Mouse (Mus musculus): ENCODE measurements around the gene Gm10184.
"Not testable (repeated sequence)": the region's sequence is repeated elsewhere in the genome, so short reads cannot be mapped to it uniquely, and the experiment has no call there.

The Gm10184 gene

DNA sequence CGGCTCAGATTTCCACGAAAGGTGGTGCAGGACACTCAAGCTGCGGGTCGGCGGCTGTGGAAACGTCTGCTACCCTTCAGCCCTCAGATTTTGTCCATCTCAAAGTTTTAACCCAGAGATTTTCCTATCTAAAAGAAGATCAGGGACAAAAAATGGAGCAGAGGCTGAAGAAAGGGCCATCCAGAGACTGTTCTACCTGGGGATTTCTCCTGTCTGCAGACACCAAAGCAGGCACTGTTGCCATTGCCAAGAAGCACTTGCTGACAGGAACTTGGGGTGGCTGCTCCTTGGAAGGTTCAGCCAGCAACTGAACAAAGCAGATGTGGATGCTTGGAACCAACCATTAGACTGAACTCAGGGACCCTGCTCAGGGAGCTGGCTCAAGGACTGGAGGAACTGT lies at the start of gene Gm10184:
Gene Gm10184 (minus strand): TSS at position 101 of the 400 bp plus-strand sequence.
- no peak for DNase-seq

DNA sequence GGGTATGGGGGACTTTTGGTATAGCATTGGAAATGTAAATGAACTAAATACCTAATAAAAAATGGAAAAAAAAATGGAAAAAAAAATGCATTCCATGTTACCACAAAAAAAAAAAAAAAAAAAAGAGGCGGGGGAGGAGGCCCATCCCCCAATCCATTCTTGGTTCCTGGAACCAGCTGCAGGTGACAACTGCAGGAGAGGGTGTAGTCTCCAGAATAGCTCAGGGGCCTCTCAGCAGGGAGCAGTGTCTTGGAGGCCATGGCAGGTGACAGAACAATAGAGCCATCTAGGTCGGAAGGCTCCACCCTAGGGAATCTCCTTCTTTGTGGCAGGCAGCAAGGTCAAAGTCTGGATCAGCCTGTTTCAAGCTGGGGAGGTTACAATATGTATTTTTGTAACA lies 23.7 kb upstream of the Gm10184 start:
- no peak for DNase-seq

- DNase-seq, result no peak
Observed at GRCm38 (mm10) chr17:89907686-89908085, 2.6 kb downstream of the Gm10184 start.

DNA sequence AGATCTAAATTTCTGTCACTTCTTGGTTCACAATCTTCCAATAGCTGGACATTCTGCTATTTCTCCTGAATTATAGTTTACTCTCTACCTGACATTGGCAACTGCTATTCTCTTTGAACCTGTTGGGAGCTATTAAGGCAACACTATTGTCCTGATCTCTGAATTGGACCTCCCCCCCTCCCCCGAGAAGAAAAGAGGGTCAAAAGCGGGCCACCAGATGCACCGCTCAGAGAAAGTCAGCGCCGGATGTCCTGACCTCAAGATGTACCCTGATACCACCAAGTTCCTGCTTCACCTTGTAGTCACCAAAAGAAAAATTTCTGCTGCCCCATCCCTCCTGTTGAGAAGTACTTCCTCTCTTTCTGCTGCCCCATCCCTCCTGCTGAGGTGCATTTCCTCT lies 5.5 kb downstream of the Gm10184 start:
- DNase-seq, result not testable (repeated sequence)

DNA sequence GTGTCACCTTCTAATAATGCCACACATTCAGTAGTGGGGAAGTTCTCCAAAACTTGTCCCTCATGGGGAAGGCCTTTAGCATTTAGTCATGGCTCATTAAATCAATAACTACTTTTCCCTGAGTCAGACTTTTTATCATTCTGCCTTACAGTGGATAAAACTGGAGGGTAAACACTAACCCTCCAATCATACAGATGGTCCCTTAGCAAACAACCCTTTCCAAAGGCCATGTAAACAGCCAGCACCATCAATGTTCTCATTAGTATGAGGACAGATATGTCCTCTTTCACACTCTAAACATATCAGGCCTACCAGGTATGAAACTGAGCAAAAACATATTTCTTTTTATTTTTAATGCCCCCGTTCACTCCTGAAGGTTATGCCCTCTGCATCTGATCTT lies 7.5 kb downstream of the Gm10184 start:
- DNase-seq, result no peak

- DNase-seq, result no peak
Observed at GRCm38 (mm10) chr17:89900610-89901009, 9.6 kb downstream of the Gm10184 start.

- DNase-seq, result no peak
Observed at GRCm38 (mm10) chr17:89899813-89900212, 10.4 kb downstream of the Gm10184 start.

DNA sequence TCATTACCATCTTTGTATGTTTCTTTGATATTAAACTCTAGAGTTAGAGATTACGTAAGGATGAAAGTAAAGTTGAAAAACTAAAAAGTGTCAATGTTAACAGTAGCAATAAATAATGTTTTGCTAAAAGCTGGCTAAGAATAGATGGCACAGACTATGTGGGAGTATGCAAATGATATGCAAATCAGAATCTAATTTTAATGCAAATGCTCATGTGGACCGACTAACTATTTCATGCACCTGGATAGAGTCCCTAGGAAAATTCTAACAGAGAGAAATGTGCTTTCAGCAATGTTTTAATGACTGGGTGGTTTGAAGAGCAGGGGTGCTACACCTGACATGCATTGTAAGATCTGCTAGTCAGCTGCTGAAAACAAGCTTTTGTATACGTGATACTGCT lies 45.3 kb downstream of the Gm10184 start:
- no peak for DNase-seq

All from kidney, adult 18-20 months (tissue).